8 mouse cellular contexts compared by ENCODE assay signal in the genomic region with DNA sequence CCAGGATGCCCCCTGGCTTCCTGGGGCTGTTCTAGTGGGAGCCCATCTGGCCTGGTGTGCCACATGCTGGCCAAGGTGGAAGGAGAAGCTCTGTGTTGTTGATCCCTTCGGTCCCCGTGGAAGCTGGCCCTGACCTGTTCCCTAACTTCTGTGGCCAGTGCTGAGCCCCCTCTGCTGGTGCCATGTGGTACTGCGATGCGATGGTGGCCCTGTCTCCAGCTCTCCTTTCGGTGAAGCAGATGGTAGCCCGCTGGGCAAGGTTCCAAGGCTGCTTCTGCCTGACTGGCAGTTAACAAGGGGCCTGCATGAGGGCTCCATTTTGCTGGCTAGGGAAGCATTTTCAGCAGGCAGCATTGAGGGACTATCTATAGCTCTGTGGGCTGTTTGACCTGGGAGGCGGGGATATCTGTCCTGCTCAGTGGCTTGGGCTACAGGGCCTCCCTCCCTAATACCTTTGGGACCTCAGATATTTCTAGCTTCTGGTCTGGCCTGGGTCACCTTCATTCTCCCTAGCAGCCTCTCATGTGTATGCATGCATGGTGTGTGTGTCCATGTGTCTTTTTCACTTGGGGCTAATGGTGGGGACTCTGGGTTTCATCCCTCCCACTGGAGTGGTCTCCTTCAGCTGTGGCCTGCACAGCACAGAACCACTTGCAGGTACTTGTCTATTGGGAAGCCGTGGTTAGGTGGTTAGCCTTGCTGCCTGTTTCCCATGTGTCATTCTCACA. TPM values are rescaled to one million over a fixed set of nuclear protein-coding genes. Genes with fewer than 3 reads are reported as not detected.
DNase-seq lines count a peak whose midpoint lies in the region; ATAC-seq and TF ChIP-seq lines count a peak whose summit lies in the region.

No protein-coding gene starts in this region.

- H3K27ac ChIP-seq in left cerebral cortex, adult 2 months, result peak overlapping the region; percentile 68

- TF ChIP-seq CTCF in left cerebral cortex, adult 2 months (IDR thresholded peaks at IDR 0.05), result peak; percentile 97

- ATAC-seq in common myeloid progenitor, adult 5-6 weeks (replicated peaks; ENCODE audit: low read depth, poor library complexity, severe bottlenecking), result peak; percentile 89
- peak; percentile 89 for ATAC-seq in megakaryocyte, adult 5-6 weeks (ENCODE audit: poor library complexity, severe bottlenecking)

- intact Hi-C loops in left cerebral cortex, adult 2 months (cut with DNase I), result loop anchor here (1.0 to 2.0 kb wide), 3 partner anchors 19 to 240 kb away; partner anchors contain the start of genes Ccdc86 and Pga5

- peak; percentile 88 for DNase-seq in ZHBTc4 (ENCODE audit: low read depth, low spot score)
- peak; percentile 98 for DNase-seq in gastrocnemius, adult 8-10 months (ENCODE audit: low spot score in 2 of 2)
- peak; percentile 60 for DNase-seq in hindlimb bud, embryonic 11.5 days (ENCODE audit: extremely low spot score, low read depth, low spot score)
- DNase-seq in left cerebral cortex, adult 2 months (ENCODE audit: extremely low spot score in 1 of 2, low spot score in 2 of 2), result peak; percentile 95 to 98
- peak; percentile 98 for DNase-seq in right cerebral cortex, adult 2 months (ENCODE audit: low spot score in 2 of 2)
- peak; percentile 85 for DNase-seq in urinary bladder, postnatal 10 days (ENCODE audit: low spot score)

- no peak overlapping the region for H3K4me3 ChIP-seq in left cerebral cortex, adult 2 months

RNA-seq across cellular contexts. Expression of gene Vps37c, which starts 21.0 kb away (rescaled TPM):
- total RNA-seq in common myeloid progenitor, adult 5-6 weeks (2017), result 6.5 and 11.5 TPM in 2 replicates
- total RNA-seq in gastrocnemius, adult 8-10 months (2022), result 10 to 100 TPM; 21.1 to 33.7 (median 28.3) TPM
- 10 to 100 TPM; 21.6 to 24.4 TPM for total RNA-seq in left cerebral cortex, adult 2 months (2021)
- 21.9 and 22.5 TPM in 2 replicates for total RNA-seq in megakaryocyte, adult 5-6 weeks (2015)
- total RNA-seq in megakaryocyte, adult 5-6 weeks (2017), result 15.2 and 17.8 TPM in 2 replicates

RNA-seq across cellular contexts. Expression of gene Cd5, which starts 29.3 kb away (rescaled TPM):
- 0.53 TPM in 1 of 2 replicates, not detected in the other for total RNA-seq in common myeloid progenitor, adult 5-6 weeks (2017)
- total RNA-seq in gastrocnemius, adult 8-10 months (2022), result under 1 TPM in 1 of 4 experiments, not detected in 3; 0.27 TPM
- under 1 TPM; 0.16 to 0.37 TPM for total RNA-seq in left cerebral cortex, adult 2 months (2021)
- 0.78 and 1.5 TPM in 2 replicates for total RNA-seq in megakaryocyte, adult 5-6 weeks (2015)
- 0.57 and 0.59 TPM in 2 replicates for total RNA-seq in megakaryocyte, adult 5-6 weeks (2017)

RNA-seq across cellular contexts. Expression of gene Pga5, which starts 31.7 kb away (rescaled TPM):
- total RNA-seq in common myeloid progenitor, adult 5-6 weeks (2017), result not detected in 2 replicates
- not detected for total RNA-seq in gastrocnemius, adult 8-10 months (2022)
- total RNA-seq in left cerebral cortex, adult 2 months (2021), result not detected
- not detected in 2 replicates for total RNA-seq in megakaryocyte, adult 5-6 weeks (2015)
- 0.20 TPM in 1 of 2 replicates, not detected in the other for total RNA-seq in megakaryocyte, adult 5-6 weeks (2017)
